Mouse (Mus musculus) heart, adult 2 months (tissue): Measurements from ENCODE around the gene Ciz1.
"Not testable (repeated sequence)": the region's sequence is repeated elsewhere in the genome, so short reads cannot be mapped to it uniquely, and the experiment has no call there.

Source experiments
- CTCF ChIP-seq: fragments of 200-600 bp; IDR thresholded peaks from 2 replicates; pipeline ENCODE4 v1.8.1; 2022; ENCODE audit warnings: antibody characterized with exemption, mild to moderate bottlenecking, moderate library complexity
- EP300 ChIP-seq: fragments of 200-500 bp; IDR thresholded peaks from 2 replicates; pipeline ENCODE4 v1.6.1; 2011; ENCODE audit warnings: low read depth, low read length, control low read depth; ENCODE audit not compliant: insufficient read depth

DNA sequence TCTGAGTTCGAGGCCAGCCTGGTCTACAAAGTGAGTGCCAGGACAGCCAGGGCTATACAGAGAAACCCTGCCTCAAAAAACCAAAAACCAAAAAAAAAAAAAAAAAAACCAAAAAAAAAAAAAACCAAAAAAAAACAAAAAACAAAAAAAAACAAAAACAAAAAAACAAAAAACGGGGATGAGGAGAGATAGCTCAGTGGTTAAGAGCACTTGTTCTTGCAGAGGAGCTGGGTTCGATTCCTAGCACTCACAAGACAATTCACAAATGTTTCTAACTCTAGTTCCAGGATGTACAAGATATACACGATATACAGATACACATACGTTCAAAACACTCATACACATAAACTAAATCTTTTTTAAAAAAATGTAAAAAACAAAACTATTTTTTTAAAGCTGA, 10.1 kb downstream of the Ciz1 start:
- not testable (repeated sequence) for TF ChIP-seq CTCF, EP300
